Mouse (Mus musculus) yolk sac, embryonic 10.5 days (tissue): ENCODE results near the gene Gpr87.
"Not testable (repeated sequence)": the region's sequence is repeated elsewhere in the genome, so short reads cannot be mapped to it uniquely, and the experiment has no call there.

ENCODE experiments used
- DNase-seq: peaks from one replicate; pipeline ENCODE4 v3.0.0-alpha.2; 2017; ENCODE audit warnings: low spot score

Gene Gpr87

GRCm38 (mm10) chr3:59187336-59187735 is 7.6 kb downstream of the Gpr87 start:
- no peak for DNase-seq

- no peak for DNase-seq
Measured at GRCm38 (mm10) chr3:59185662-59186061, 9.2 kb downstream of the Gpr87 start.

GRCm38 (mm10) chr3:59182129-59182528 is 12.8 kb downstream of the Gpr87 start:
- DNase-seq, result no peak

- DNase-seq, result no peak
Measured at GRCm38 (mm10) chr3:59181134-59181533, 13.8 kb downstream of the Gpr87 start.

GRCm38 (mm10) chr3:59176871-59177270 is 18.0 kb downstream of the Gpr87 start:
- no peak for DNase-seq

GRCm38 (mm10) chr3:59175234-59175633 is 19.7 kb downstream of the Gpr87 start:
- DNase-seq, result no peak

GRCm38 (mm10) chr3:59174426-59175154 is 20.3 kb downstream of the Gpr87 start:
- no peak for DNase-seq

GRCm38 (mm10) chr3:59169921-59170627 is 24.8 kb downstream of the Gpr87 start:
- DNase-seq, result peak; percentile 7

- no peak for DNase-seq
Measured at GRCm38 (mm10) chr3:59169215-59169614, 25.7 kb downstream of the Gpr87 start.

GRCm38 (mm10) chr3:59168476-59168875 is 26.4 kb downstream of the Gpr87 start:
- DNase-seq, result no peak

GRCm38 (mm10) chr3:59167417-59168054 is 27.4 kb downstream of the Gpr87 start:
- DNase-seq, result no peak

- DNase-seq, result no peak
Measured at GRCm38 (mm10) chr3:59160465-59160864, 34.4 kb downstream of the Gpr87 start.

GRCm38 (mm10) chr3:59157048-59157447 is 37.9 kb downstream of the Gpr87 start:
- DNase-seq, result no peak

GRCm38 (mm10) chr3:59155404-59155803 is 39.5 kb downstream of the Gpr87 start:
- no peak for DNase-seq

GRCm38 (mm10) chr3:59154888-59155287 is 40.0 kb downstream of the Gpr87 start:
- DNase-seq, result no peak

- no peak for DNase-seq
Measured at GRCm38 (mm10) chr3:59153424-59153823, 41.5 kb downstream of the Gpr87 start, which contains the start of gene P2ry14. Gene P2ry14, minus strand, starts transcription at chr3:59153618.

- DNase-seq, result no peak
Measured at GRCm38 (mm10) chr3:59150624-59151023, 44.3 kb downstream of the Gpr87 start.

GRCm38 (mm10) chr3:59149646-59150045 is 45.3 kb downstream of the Gpr87 start:
- DNase-seq, result no peak

GRCm38 (mm10) chr3:59145194-59145593 is 49.7 kb downstream of the Gpr87 start:
- DNase-seq, result no peak

- DNase-seq, result no peak
Measured at GRCm38 (mm10) chr3:59141507-59142305, 53.2 kb downstream of the Gpr87 start.

- not testable (repeated sequence) for DNase-seq
Measured at GRCm38 (mm10) chr3:59140941-59141340, 54.0 kb downstream of the Gpr87 start.

- DNase-seq, result no peak
Measured at GRCm38 (mm10) chr3:59140115-59140514, 54.8 kb downstream of the Gpr87 start.
